Mouse (Mus musculus) right cerebral cortex, postnatal 25 days (tissue): Measurements from ENCODE around the gene Fkbp6.
"Not testable (repeated sequence)": the region's sequence is repeated elsewhere in the genome, so short reads cannot be mapped to it uniquely, and the experiment has no call there.

ENCODE experiments used
- DNase-seq: peaks from one replicate; pipeline ENCODE4 v3.0.0; 2022

Fkbp6 gene

DNA sequence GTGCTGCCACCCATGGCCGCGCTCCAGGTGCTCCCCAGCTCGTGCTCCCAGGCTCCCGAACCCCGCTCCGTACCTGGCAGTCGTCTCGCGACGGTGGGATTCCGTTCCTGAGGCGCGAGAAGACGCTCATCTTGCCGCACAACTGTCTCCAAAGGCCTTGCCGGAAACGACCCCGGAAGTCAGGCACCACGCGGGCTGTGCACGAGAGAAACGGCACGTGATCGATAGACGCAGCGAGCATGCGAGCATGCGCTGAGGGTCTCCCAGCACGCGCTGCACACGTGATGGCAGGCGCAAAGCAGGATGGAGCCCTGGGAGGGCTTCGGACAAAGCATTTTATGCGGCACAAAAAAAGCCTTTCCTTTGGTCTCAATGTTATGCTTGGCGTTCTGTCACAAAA lies at the start of gene Fkbp6:
TSS of gene Fkbp6 (minus strand) at position 183 of the 400 bp plus-strand sequence.
- no peak for DNase-seq

- DNase-seq: no peak
Measured at GRCm38 (mm10) chr5:135399382-135399781, 49.5 kb upstream of the Fkbp6 start.

GRCm38 (mm10) chr5:135395826-135396225 lies 46.0 kb upstream of the Fkbp6 start:
- no peak for DNase-seq

DNA sequence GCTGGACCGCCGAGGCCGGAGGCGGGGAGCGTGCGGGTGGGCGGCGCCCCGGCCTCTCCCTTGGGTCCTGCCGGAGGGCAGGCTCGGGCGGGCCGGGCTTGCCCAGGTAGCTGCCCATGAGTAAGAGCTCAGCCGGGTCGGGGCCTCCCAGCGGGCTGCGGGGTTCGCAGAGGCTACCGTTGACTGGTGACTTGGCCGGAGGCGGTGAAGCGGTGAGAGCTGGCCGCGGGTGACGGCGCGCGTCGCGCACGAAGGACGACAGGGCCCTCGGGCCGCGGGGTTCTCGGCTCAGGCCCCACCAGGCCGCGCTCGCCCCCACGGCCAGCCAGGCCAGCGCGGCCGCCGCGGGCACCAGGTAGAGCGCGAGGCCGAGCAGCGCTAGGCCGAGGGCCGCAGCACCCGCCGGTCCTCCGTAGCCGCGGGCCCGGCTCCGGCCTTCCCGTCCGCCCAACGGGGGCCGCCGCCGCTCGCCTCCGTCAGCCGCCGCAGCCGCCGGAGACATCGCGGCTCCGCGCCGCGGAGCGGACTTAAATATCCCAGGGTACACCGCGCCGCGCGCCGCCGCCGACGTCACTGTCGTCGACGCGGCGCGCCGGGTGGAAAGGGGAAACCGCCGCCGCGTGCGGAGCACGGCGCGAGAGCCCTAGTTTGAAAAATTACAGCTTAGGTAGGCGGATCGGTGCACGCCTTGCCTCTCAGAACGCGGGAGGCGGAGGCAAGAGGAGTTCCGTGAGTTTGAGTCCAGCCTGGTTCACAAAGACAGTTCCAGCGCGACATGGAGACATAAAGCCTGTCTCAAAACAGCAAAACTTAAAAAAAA lies 44.4 kb upstream of the Fkbp6 start, which contains the start of gene Pom121:
TSS of gene Pom121 (minus strand) at position 543 of the 820 bp plus-strand sequence.
- peak; percentile 84 for DNase-seq

DNA sequence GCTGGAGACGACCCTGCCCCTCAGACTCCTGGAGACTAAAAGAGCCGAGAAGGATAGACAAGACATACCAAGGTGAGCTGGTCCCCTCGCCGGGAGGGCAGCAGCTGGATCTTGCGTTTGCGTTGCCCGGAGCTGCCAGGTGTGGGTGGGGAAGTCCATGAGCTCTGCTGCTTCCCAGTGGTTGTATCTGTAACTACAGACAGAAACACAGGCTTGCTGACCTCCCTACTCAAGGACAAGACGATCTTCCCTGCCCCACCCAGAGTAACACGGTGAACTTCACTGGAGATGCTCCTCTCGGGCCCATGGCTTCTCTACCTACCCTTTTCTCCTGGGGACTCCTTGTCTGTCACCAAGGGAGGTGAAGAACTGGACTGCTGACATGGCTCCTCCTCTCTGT lies 33.9 kb upstream of the Fkbp6 start:
- DNase-seq: no peak

DNA sequence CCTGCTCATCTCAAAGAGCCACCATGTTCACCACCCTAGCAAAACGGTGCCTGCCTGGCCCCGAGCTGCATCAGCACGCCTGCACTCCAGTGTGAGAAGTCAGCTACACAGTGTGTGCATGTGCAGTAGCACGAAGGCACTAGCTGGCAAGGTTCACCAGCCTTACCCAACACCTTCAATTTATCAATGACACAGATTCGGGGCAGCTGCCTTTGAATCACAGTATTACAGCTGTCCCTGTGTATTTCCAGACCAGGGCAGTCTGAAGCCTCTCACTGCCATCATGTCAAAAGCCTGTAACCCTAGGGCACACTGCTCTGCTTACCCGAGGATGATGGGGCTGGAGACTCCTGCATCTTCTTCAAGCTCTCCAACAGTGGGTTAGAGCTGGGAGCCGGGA lies 32.9 kb upstream of the Fkbp6 start:
- DNase-seq: no peak

DNA sequence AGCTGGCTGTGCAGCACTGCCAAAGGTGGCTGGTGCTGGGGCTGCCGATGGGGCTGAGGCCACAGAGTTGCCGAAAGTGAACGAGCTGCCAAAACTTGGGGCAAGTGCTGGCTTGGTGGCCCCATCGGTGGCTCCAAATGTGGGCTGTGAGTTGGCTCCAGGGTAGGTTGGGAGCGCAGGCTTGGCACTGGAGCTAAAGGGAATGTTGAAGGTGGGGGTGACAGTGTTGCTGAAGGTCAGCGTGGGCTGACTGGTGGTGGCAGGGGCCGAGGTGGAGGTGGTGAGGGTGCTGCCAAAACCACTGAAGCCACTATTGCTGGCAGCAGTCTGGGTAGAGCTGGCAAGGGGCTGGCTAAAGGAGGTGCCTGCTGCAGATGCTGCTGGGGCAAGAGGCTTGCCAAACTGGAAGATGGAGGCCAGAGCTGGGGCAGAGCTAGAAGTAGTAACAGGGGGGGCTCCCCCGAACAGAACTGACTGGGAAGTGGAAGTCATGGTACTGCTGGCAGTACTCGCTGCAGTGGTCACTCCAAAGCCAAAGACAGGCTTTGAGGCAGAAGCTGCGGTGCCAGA lies 31.6 kb upstream of the Fkbp6 start:
- DNase-seq: no peak

DNA sequence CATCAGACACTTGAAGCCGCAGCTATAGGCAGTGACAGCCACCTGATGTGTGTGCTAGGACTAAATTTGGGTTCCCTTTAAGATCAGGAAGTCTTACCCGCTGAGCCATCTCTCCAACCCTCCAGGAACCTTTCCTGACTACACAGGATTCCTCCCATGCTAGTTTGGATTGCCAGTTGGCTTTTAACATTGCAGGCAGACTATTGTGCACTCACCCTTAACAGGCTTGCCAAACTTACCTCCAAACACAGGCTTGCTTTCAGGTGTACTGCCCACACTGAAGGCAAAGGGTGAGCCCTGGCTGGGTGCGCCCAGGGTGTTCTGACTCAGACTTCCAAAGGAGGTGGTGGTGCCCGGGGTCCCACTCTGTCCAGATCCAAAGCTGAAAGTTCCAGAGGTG lies 30.8 kb upstream of the Fkbp6 start:
- no peak for DNase-seq

- no peak for DNase-seq
Measured at GRCm38 (mm10) chr5:135376341-135376740, 26.5 kb upstream of the Fkbp6 start.

DNA sequence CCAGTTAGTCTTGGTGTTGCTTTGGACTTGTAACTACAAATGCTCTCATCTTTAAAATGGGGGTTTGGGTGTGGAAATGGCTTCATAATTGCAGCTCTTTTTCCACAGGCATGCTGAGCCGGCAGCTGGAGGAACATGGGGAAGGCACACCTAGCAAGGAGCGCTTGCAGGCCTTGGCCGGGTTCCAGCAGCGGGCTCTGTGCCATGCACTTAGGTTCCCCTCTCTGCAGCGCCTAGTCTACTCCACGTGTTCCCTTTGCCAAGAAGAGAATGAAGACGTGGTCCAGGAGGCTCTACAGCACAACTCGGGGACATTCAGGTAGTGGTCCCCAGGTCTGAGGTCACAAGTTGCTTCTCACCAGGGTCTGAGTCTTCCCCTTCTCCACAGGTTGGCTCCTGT lies 25.3 kb upstream of the Fkbp6 start:
- DNase-seq: no peak

DNA sequence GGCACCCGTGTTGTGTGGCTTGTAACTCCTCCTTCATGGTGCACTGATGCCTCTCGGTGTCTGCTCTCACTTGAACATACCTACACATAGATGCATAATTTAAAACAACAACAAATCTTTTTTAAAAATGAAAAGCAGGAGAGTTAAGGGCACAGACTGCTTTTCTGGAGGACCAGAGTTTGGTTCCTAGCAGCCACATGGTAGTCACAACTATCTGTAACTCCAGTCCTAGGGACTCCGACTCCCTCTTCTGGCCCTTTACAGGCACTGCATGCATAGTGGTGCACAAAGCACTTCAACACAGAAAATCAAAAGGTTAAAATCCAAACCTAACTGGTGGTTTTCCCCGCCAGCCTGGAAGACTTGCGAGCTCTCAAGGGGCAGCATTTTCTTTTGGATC lies 23.8 kb upstream of the Fkbp6 start:
- no peak for DNase-seq

GRCm38 (mm10) chr5:135371195-135371594 lies 21.4 kb upstream of the Fkbp6 start:
- no peak for DNase-seq

DNA sequence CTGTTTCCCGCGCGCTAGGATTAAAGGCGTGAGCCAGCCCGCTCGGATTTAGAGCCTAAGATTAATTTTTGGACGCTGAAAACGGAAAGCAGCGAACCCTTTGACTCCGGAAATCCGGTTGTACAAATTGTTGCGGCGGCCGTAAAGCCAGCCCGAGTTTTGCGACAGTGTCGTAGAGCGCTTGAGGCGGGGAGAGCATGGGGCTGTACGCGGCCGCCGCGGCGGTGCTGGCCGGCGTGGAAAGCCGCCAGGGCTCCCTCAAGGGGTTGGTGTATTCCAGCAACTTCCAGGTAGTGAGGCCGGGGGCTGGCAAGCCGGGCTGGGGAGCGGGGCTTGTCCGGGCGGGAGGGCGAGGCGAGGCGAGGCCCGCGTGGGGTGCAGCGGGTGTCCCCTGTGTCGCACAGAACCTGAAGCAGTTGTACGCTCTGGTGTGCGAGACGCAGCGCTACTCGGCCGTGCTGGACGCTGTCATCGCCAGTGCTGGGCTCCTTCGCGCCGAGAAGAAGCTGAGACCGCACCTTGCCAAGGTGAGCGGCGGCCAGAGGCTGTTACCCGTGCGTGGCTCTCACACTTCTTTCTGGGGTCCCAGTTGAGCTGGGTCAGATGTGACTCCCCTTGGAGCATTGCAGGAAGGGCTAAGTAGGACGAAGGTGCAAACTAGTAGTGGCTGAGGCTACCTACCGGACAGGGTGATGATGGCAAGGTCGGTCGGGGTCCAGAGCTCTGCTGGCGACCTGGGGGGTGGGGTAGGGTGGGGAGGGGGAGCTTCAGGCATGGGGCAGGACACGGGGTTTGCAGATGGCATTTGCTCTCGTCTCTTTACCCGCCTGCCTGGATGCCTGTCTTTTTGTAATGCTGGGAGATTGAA lies 20.2 kb upstream of the Fkbp6 start, which contains the start of gene Nsun5:
TSS of gene Nsun5 (plus strand) at position 167 of the 868 bp plus-strand sequence.
- DNase-seq: peak; percentile 93

DNA sequence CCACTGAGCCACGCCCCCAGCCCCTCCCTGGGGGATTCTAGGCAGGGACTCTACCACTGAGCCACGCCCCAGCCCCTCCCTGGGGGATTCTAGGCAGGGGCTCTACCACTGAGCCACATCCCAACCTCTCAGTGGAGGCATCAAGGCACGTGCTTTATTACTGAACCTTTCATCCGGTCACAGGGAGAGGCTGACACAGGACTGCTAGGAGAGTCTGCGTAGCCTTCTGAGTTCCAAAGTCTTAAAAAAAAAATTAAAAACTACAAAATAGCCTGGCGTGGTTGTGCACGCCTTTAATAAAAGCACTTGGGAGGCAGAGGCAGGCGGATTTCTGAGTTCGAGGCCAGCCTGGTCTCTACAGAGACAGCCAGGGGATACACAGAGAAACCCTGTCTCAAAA lies 19.4 kb upstream of the Fkbp6 start:
- DNase-seq: not testable (repeated sequence)

DNA sequence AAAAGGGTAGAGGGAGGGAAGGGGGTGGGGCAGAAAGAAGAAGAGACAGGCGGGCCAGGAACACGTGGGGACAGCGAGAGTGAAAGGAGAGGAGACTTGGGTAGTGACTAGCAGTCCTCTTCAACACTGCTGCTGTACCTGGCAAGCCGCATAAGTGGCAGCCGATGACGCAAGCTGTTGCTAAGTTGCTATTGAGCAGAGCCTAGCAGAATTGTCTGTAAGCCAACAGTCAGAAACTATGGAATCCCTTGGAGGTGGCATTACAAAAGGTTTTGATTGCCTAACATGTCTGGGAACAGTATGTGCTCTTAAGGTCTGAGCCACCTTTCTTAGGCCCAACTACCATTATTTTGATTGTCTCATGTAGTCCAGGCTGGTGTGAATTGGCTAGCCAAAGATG lies 18.5 kb upstream of the Fkbp6 start:
- DNase-seq: no peak

- no peak for DNase-seq
Measured at GRCm38 (mm10) chr5:135367841-135368240, 18.0 kb upstream of the Fkbp6 start.

DNA sequence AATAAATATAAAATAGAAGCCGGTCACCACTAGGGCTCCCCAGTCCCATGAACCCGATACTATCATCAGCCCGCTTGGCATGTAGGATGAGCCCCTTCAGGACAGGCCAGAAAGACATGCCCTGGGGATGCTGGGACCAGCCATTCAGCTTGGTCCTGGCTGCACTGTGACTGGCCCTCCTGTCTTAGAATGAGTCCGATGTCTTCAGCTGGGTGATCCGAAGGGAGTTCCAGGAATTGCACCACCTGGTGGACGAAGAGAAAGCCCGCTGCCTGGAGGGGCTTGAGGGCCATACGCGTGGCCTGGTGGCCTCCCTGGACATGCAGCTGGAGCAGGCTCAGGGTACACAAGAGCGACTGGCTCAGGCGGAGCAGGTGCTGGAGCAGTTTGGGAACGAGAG lies 13.7 kb upstream of the Fkbp6 start:
- DNase-seq: no peak

- no peak for DNase-seq
Measured at GRCm38 (mm10) chr5:135362572-135362971, 12.7 kb upstream of the Fkbp6 start.

DNA sequence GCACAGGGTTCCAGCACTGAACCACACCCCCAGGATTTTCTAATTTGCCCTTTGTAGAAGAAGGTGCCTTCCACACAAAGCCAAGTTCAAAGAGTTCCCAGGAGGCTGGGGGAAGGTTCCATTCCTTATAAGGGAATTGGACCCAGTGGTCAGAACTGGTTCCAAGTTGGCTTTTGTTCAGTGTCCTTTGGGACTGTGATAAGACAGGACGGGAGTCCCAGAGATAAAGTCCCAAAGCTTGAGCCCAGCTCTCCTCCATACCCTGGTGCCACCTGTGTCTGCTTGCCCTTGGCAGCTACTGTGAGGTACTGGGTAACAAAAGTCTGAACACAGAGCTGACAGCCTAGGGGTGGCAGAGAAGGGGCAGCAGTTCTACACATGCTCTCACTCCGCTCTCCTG lies 9.9 kb upstream of the Fkbp6 start:
- no peak for DNase-seq

DNA sequence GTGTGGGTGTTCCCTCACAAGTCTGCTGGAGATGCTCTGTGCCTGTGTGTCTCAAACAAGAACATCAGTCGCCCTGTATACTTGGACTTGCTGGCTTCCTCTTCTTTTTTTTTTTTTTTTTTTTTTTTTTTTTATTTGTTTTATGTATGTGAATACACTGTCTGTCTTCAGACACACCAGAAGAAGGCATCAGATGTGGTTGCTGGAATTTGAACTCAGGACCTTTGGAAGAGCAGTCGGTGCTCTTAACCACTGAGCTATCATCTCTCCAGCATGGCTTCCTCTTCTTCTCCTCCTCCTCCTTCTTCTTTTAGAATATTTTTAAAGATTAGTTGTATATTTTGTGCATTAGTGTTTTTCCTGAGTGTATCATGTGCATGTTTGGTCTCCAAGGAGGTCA lies 7.7 kb upstream of the Fkbp6 start:
- no peak for DNase-seq

DNA sequence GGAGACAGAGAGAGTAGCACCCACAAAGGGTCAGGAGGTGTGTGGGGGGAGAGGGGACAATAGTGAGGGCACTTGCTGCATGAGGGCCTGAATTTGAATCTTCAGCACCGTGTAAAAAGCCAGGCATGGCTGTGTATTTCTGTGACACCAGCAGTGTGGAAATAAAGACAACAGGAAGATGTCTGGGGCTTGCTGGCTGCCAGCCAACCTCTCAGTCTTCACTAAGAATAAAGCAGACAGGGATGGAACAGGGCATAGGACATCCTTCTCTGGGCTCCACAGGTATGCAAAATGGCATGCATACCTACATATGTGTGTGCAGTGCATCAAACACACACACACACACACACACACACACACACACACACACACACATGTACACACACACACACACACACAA lies 6.2 kb upstream of the Fkbp6 start:
- no peak for DNase-seq

GRCm38 (mm10) chr5:135353564-135353963 lies 3.7 kb upstream of the Fkbp6 start:
- no peak for DNase-seq

- no peak for DNase-seq
Measured at GRCm38 (mm10) chr5:135352995-135353394, 3.2 kb upstream of the Fkbp6 start, which contains the start of gene Trim50. Trim50 (plus strand) TSS chr5:135353295.
